Comparison of ENCODE assay signal across 14 mouse cellular contexts in genomic region chr4:133390585-133390984, GRCm38 (mm10). TPM values are rescaled to one million over a fixed set of nuclear protein-coding genes. Genes with fewer than 3 reads are reported as not detected.
DNase-seq lines count a peak whose midpoint lies in the region; ATAC-seq and TF ChIP-seq lines count a peak whose summit lies in the region.
"Had no signal": no experiment of that assay in that cellular context is flagged by ENCODE, and none has a peak within 500 bp of the region (broad histone marks: within the 10 kb centered on the region; RNA-seq: fewer than 3 reads in every experiment).

No protein-coding gene starts in this region.

- no peak overlapping the region for H3K4me2 ChIP-seq in kidney, embryonic 16.5 days (replicated peaks; ENCODE audit: low read depth, low read length)
- no peak overlapping the region for H3K4me2 ChIP-seq in forebrain, embryonic 12.5 days
- H3K4me2 ChIP-seq in midbrain, embryonic 16.5 days (ENCODE audit: low read length): no peak overlapping the region
- H3K4me2 ChIP-seq: embryonic facial prominence, embryonic 12.5 days; neural tube, embryonic 13.5 days had no signal

- WGBS in kidney, embryonic 16.5 days: 92% methylated on average over 6 of the region's 6 CpGs
- 35% methylated on average over 6 of the region's 6 CpGs for WGBS in bone marrow, adult 2 months
- WGBS in macrophage (ENCODE audit: missing documents): 51% methylated on average over 6 of the region's 6 CpGs
- WGBS in forebrain, embryonic 12.5 days: 89% methylated on average over 6 of the region's 6 CpGs
- WGBS in midbrain, embryonic 16.5 days: 95% methylated on average over 6 of the region's 6 CpGs

- H3K27ac ChIP-seq in kidney, embryonic 16.5 days (ENCODE audit: low read length): 0 out of 2 replicates have a peak overlapping the region, but pooled peaks have one; percentile 12
- peak overlapping the region; percentile 84 for H3K27ac ChIP-seq in bone marrow, adult 2 months (ENCODE audit: control insufficient read depth, insufficient read depth, low read depth, low read length, poor library complexity)
- peak overlapping the region; percentile 21 for H3K27ac ChIP-seq in macrophage
- H3K27ac ChIP-seq in forebrain, embryonic 12.5 days: no peak overlapping the region
- H3K27ac ChIP-seq in midbrain, embryonic 16.5 days (ENCODE audit: low read length): no peak overlapping the region
- H3K27ac ChIP-seq: embryonic facial prominence, embryonic 12.5 days; hindbrain, postnatal 0 days; neural tube, embryonic 13.5 days had no signal

- H3K9me3 ChIP-seq in kidney, embryonic 16.5 days (ENCODE audit: low read length): no peaks in the 10 kb centered on the region
- no peaks in the 10 kb centered on the region for H3K9me3 ChIP-seq in forebrain, embryonic 12.5 days
- no peaks in the 10 kb centered on the region for H3K9me3 ChIP-seq in midbrain, embryonic 16.5 days (replicated peaks; ENCODE audit: control insufficient read depth, low read length, poor library complexity, severe bottlenecking)
- H3K9me3 ChIP-seq: embryonic facial prominence, embryonic 12.5 days; neural tube, embryonic 13.5 days had no signal

- no peak for TF ChIP-seq CTCF in bone marrow, adult 2 months (IDR thresholded peaks at IDR 0.05; ENCODE audit: control insufficient read depth, insufficient read depth, low read length)

- H3K79me2 ChIP-seq in macrophage (ENCODE audit: inconsistent target): peaks cover 89% of the 10 kb centered on the region

- TF ChIP-seq POLR2A in bone marrow, adult 2 months (IDR thresholded peaks at IDR 0.05; ENCODE audit: borderline replicate concordance, control insufficient read depth, low read depth, low read length): no peak

- H3K9ac ChIP-seq in kidney, embryonic 16.5 days (replicated peaks; ENCODE audit: low read length): no peak overlapping the region
- H3K9ac ChIP-seq in forebrain, embryonic 12.5 days: no peak overlapping the region
- no peak overlapping the region for H3K9ac ChIP-seq in midbrain, embryonic 16.5 days (ENCODE audit: low read depth, low read length)
- H3K9ac ChIP-seq: embryonic facial prominence, embryonic 12.5 days; neural tube, embryonic 13.5 days had no signal

- no peak for ATAC-seq in kidney, embryonic 16.5 days (ENCODE audit: low FRiP score, low TSS enrichment)
- 0 out of 2 replicates have a peak, but pooled peaks have one; percentile 1 for ATAC-seq in erythroblast, adult 5-6 weeks (replicated peaks; ENCODE audit: low FRiP score, poor library complexity, severe bottlenecking)
- ATAC-seq in forebrain, embryonic 12.5 days (ENCODE audit: low FRiP score): no peak
- ATAC-seq in midbrain, embryonic 16.5 days: no peak
- ATAC-seq: hindbrain, postnatal 0 days had no signal

- no peak for DNase-seq in kidney, postnatal 14 days
- DNase-seq in thymus, postnatal 0 days (ENCODE audit: low spot score): no peak
- DNase-seq: cerebellum, adult 11 months; gastrocnemius, postnatal 14 days; thymus, postnatal 36 days had no signal

- no peak overlapping the region for H3K4me3 ChIP-seq in kidney, embryonic 16.5 days (ENCODE audit: low read length)
- no peak overlapping the region for H3K4me3 ChIP-seq in bone marrow, adult 2 months (replicated peaks; ENCODE audit: control insufficient read depth, low read depth, low read length)
- H3K4me3 ChIP-seq in macrophage (ENCODE audit: inconsistent target): no peak overlapping the region
- H3K4me3 ChIP-seq in forebrain, embryonic 12.5 days (replicated peaks): no peak overlapping the region
- no peak overlapping the region for H3K4me3 ChIP-seq in midbrain, embryonic 16.5 days (ENCODE audit: low read depth, low read length)
- H3K4me3 ChIP-seq: embryonic facial prominence, embryonic 12.5 days; neural tube, embryonic 13.5 days had no signal

- no peaks in the 10 kb centered on the region for H3K36me3 ChIP-seq in kidney, embryonic 16.5 days (ENCODE audit: insufficient read depth, low read length)
- no peaks in the 10 kb centered on the region; the same call in 1 of the 2 replicates for H3K36me3 ChIP-seq in macrophage (ENCODE audit: inconsistent target)
- H3K36me3 ChIP-seq in forebrain, embryonic 12.5 days (replicated peaks): no peaks in the 10 kb centered on the region
- H3K36me3 ChIP-seq in midbrain, embryonic 16.5 days (ENCODE audit: control insufficient read depth, insufficient read depth, low read length): no peaks in the 10 kb centered on the region
- H3K36me3 ChIP-seq: neural tube, embryonic 13.5 days had no signal

- H3K27me3 ChIP-seq in kidney, embryonic 16.5 days (ENCODE audit: insufficient read depth, low read length): no peaks in the 10 kb centered on the region
- no peaks in the 10 kb centered on the region for H3K27me3 ChIP-seq in forebrain, embryonic 12.5 days
- H3K27me3 ChIP-seq in midbrain, embryonic 16.5 days (ENCODE audit: control insufficient read depth, insufficient read depth, low read depth, low read length): no peaks in the 10 kb centered on the region
- H3K27me3 ChIP-seq: embryonic facial prominence, embryonic 12.5 days; neural tube, embryonic 13.5 days had no signal

- peaks cover 43% of the 10 kb centered on the region for H3K4me1 ChIP-seq in kidney, embryonic 16.5 days (ENCODE audit: insufficient read depth, low read length)
- peaks cover 27% of the 10 kb centered on the region for H3K4me1 ChIP-seq in bone marrow, adult 2 months (ENCODE audit: control insufficient read depth, insufficient read depth, low read length)
- peaks cover 16% of the 10 kb centered on the region for H3K4me1 ChIP-seq in forebrain, embryonic 12.5 days
- H3K4me1 ChIP-seq in midbrain, embryonic 16.5 days (ENCODE audit: control insufficient read depth, insufficient read depth, low read length): peaks cover 3% of the 10 kb centered on the region

RNA-seq across cellular contexts. Expression of gene Slc9a1, which starts 21.1 kb away (rescaled TPM):
- 9.5 and 10.7 TPM in 2 replicates for polyA plus RNA-seq in kidney, embryonic 16.5 days (2015; fragmentation: Nextera tagmentation; extraction: Ambion mirVana)
- polyA plus RNA-seq in bone marrow, adult 2 months (2011; ENCODE audit: insufficient read depth, insufficient read length, low replicate concordance, missing spikeins): 16.6 and 31.3 TPM in 2 replicates
- 6.5 and 9.8 TPM in 2 replicates for total RNA-seq in erythroblast, adult 5-6 weeks (2015; ENCODE audit: low replicate concordance)
- 5.9 and 8.3 TPM in 2 replicates for total RNA-seq in erythroblast, adult 5-6 weeks (2017; ENCODE audit: low replicate concordance)
- 10 to 100 TPM; 26.4 to 88.9 (median 67.3) TPM for total RNA-seq in macrophage (2018; cell fraction: chromatin; rRNA removed)
- total RNA-seq in macrophage (2018; cell fraction: cytosol; rRNA removed): 10 to 100 TPM; 20.6 to 46.9 (median 31.9) TPM
- 100 to 1,000 TPM in 1 of 26 experiments, 10 to 100 TPM in 25; 42.2 to 108 (median 67.0) TPM for total RNA-seq in macrophage (2018; cell fraction: nucleus; rRNA removed)
- 18.3 to 27.4 TPM (median 23.8 TPM) in 3 replicates for polyA plus RNA-seq in macrophage (2018)
- polyA plus RNA-seq in forebrain, embryonic 12.5 days (2016; fragmentation: Nextera tagmentation; extraction: Ambion mirVana): 7.2 and 8.3 TPM in 2 replicates
- polyA plus RNA-seq in midbrain, embryonic 16.5 days (2015; fragmentation: Nextera tagmentation; extraction: Ambion mirVana): 10.3 and 12.8 TPM in 2 replicates
- polyA plus RNA-seq in thymus, postnatal 0 days (2015; fragmentation: Nextera tagmentation; extraction: Ambion mirVana): 5.2 and 6.2 TPM in 2 replicates

RNA-seq across cellular contexts. Expression of gene Wdtc1, which starts 37.3 kb away (rescaled TPM):
- 12.9 and 14.4 TPM in 2 replicates for polyA plus RNA-seq in kidney, embryonic 16.5 days (2015; fragmentation: Nextera tagmentation; extraction: Ambion mirVana)
- 9.5 and 14.6 TPM in 2 replicates for polyA plus RNA-seq in bone marrow, adult 2 months (2011; ENCODE audit: insufficient read depth, insufficient read length, low replicate concordance, missing spikeins)
- total RNA-seq in erythroblast, adult 5-6 weeks (2015; ENCODE audit: low replicate concordance): 8.6 and 9.6 TPM in 2 replicates
- total RNA-seq in erythroblast, adult 5-6 weeks (2017; ENCODE audit: low replicate concordance): 8.4 and 18.3 TPM in 2 replicates
- total RNA-seq in macrophage (2018; cell fraction: chromatin; rRNA removed): 10 to 100 TPM; 12.4 to 41.2 (median 26.6) TPM
- 10 to 100 TPM; 18.2 to 35.7 (median 26.8) TPM for total RNA-seq in macrophage (2018; cell fraction: cytosol; rRNA removed)
- 10 to 100 TPM; 19.2 to 33.6 (median 24.4) TPM for total RNA-seq in macrophage (2018; cell fraction: nucleus; rRNA removed)
- polyA plus RNA-seq in macrophage (2018): 19.3 to 24.9 TPM (median 22.8 TPM) in 3 replicates
- 21.1 and 22.9 TPM in 2 replicates for polyA plus RNA-seq in forebrain, embryonic 12.5 days (2016; fragmentation: Nextera tagmentation; extraction: Ambion mirVana)
- polyA plus RNA-seq in midbrain, embryonic 16.5 days (2015; fragmentation: Nextera tagmentation; extraction: Ambion mirVana): 20.1 and 20.7 TPM in 2 replicates
- polyA plus RNA-seq in thymus, postnatal 0 days (2015; fragmentation: Nextera tagmentation; extraction: Ambion mirVana): 13.6 and 14.2 TPM in 2 replicates

Comparison
In these comparisons a context has a peak if more than half of its experiments do, and no peak if none do; other contexts are left out.
1. H3K27ac ChIP-seq: peak in kidney, embryonic 16.5 days (single experiment), bone marrow, adult 2 months (single experiment) and macrophage (single experiment); none in forebrain, embryonic 12.5 days (single experiment) and midbrain, embryonic 16.5 days (single experiment).